Mouse (Mus musculus) layer of hippocampus, adult 11-12 months (tissue): ENCODE measurements around the gene Inf2.

Experiments
- DNase-seq: peaks from one replicate; pipeline ENCODE4 v3.0.0; 2022; ENCODE audit warnings: low spot score

The Inf2 gene

GRCm38 (mm10) chr12:112627097-112627881 is 38.7 kb downstream of the Inf2 start:
- no peak for DNase-seq

GRCm38 (mm10) chr12:112628197-112628596 is 39.6 kb downstream of the Inf2 start:
- no peak for DNase-seq

GRCm38 (mm10) chr12:112628928-112629721 is 40.5 kb downstream of the Inf2 start:
- DNase-seq = peak; percentile 72

- DNase-seq = no peak
Measured at GRCm38 (mm10) chr12:112630029-112630428, 41.4 kb downstream of the Inf2 start.

- DNase-seq = no peak
Measured at GRCm38 (mm10) chr12:112630796-112631195, 42.2 kb downstream of the Inf2 start.

GRCm38 (mm10) chr12:112631472-112631871 is 42.9 kb downstream of the Inf2 start:
- DNase-seq = no peak

GRCm38 (mm10) chr12:112632084-112632777 is 43.6 kb downstream of the Inf2 start:
- DNase-seq = no peak

- no peak for DNase-seq
Measured at GRCm38 (mm10) chr12:112632907-112633306, 44.3 kb downstream of the Inf2 start.

GRCm38 (mm10) chr12:112633686-112634085 is 45.1 kb downstream of the Inf2 start:
- DNase-seq = no peak

- DNase-seq = no peak
Measured at GRCm38 (mm10) chr12:112639526-112639925, 50.9 kb downstream of the Inf2 start.

- DNase-seq = no peak
Measured at GRCm38 (mm10) chr12:112643126-112643525, 54.5 kb downstream of the Inf2 start.

GRCm38 (mm10) chr12:112644180-112644854 is 55.7 kb downstream of the Inf2 start, which contains the start of gene Siva1:
Gene Siva1 (plus strand): TSS chr12:112644679.
- DNase-seq = peak; percentile 97

- DNase-seq = no peak
Measured at GRCm38 (mm10) chr12:112644855-112645506, 56.4 kb downstream of the Inf2 start.

GRCm38 (mm10) chr12:112646139-112646538 is 57.6 kb downstream of the Inf2 start:
- DNase-seq = no peak

GRCm38 (mm10) chr12:112648081-112648480 is 59.5 kb downstream of the Inf2 start:
- no peak for DNase-seq

- no peak for DNase-seq
Measured at GRCm38 (mm10) chr12:112651778-112652439, 63.3 kb downstream of the Inf2 start.

- DNase-seq = peak; percentile 90
Measured at GRCm38 (mm10) chr12:112653157-112653824, 64.7 kb downstream of the Inf2 start.

- DNase-seq = no peak
Measured at GRCm38 (mm10) chr12:112654076-112654475, 65.5 kb downstream of the Inf2 start.

GRCm38 (mm10) chr12:112658619-112659018 is 70.0 kb downstream of the Inf2 start:
- no peak for DNase-seq

GRCm38 (mm10) chr12:112659109-112659508 is 70.5 kb downstream of the Inf2 start:
- DNase-seq = peak; percentile 66
